Mouse (Mus musculus) gonadal fat pad, adult 2 months (tissue): ENCODE results near the gene Gm9844. TPM values are rescaled to one million over a fixed set of nuclear protein-coding genes. Genes with fewer than 3 reads are reported as not detected.
"Not testable (repeated sequence)": the region's sequence is repeated elsewhere in the genome, so short reads cannot be mapped to it uniquely, and the experiment has no call there.

Experiments used
- DNase-seq: peaks from one replicate; pipeline ENCODE4 v3.0.0-alpha.2; 2012; ENCODE audit warnings: low read depth
- polyA plus RNA-seq: library from polyadenylated mRNA; depleted of rRNA; stranded (reverse); fragments of >200 nt; gene quantifications from 2 replicates; pipeline ENCODE4 v1.2.3, GENCODE M21; 2012

Gm9844 gene
- polyA plus RNA-seq, 1 experiment, result 2.1 TPM

DNA sequence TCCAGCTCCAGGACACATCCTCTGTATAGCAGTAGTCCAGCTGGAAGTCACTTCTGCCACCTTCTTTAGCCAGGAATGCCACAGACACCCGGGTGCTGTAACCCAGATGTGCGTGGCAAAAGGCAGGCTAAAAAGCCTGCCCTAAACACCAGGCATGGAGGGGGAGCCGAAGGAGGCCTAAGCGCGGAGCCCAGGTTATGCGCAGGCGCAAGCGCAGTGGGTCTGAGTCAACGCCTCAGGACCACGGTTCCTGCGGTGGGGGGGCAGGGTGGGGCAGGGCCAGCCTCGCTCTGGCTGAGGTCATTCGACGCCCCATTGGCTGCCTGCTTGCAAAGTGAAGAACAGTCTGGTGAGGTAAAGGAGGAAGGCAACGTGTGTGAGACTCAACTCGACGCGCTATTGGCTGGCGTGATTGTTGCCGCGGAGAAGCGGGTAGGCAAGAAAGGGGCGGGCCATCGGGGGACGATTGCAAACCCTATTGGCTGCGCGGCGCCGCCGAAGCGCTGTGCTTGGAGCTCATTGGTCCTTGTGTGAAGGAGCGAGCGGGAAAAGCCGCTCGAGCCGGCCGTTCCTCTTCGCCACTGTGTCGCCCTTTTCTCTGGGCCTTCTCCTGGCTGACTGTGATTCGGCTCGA, 7.6 kb downstream of the Gm9844 start, which contains the start of the genes Lypd4 and Dmrtc2:
Gene Lypd4, minus strand, starts transcription at position 410 of the 634 bp plus-strand sequence.
Gene Dmrtc2, plus strand, starts transcription at position 526 of the 634 bp plus-strand sequence.
- DNase-seq, result no peak

DNA sequence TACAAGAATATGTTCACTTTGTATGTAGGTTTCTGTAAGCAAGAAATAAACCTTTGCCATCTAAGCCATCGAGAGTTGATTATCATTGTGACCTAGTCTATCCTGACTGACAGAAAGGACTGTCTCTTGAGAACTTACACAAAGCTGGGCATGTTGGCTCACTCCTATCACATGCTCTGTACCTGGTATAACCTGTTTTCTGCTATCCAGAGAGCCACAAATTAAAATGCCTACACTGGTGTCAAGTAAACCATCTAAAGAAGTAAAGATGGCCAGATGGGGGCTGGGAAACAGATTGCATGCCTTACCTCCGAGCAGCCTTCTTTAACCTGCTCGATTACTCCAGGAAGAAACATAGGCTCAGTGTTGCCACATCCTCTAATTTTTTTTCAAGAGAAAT, 15.6 kb downstream of the Gm9844 start:
- peak; percentile 49 for DNase-seq

- DNase-seq, result no peak
Measured at GRCm38 (mm10) chr7:24879620-24880019, 17.6 kb downstream of the Gm9844 start.

DNA sequence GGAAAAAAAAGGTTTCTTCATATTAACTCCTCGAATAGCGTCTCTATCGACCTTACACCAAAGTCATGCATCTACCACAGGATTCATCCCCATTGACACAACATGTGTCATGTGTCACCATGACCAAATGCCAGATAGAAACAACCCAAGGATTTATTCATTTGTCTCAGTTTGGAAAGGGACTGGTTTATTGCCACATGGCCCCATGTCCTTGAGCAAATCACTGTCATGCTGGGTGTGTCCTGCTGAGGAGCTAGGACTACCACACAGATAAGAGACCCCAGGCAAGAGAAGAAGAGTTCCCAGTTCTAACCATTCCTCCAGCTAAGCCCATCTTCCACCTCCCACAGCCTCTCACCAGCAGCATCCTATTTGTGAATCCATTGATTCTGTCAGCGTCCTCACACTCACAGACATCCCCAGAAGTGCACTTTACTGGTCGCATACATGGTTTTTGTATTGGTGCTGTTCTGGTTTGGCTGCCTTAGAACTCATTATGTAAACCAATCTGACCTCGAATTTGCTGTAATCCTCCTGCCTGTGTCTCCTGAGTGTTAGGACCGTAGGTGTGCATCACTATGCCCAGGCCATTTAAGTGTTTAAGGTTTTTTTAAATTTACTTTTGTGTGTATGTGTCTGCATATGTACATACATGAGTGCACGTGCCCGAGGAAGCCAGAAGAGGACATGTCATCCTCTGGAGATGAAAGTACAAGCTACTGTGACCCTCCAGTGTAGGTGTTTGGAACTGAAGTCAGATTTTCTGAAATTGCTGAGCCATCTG, 20.6 kb downstream of the Gm9844 start:
- DNase-seq, result no peak

- peak; percentile 98 for DNase-seq
Measured at GRCm38 (mm10) chr7:24883896-24884692, 22.1 kb downstream of the Gm9844 start, which contains the start of gene Rps19. Rps19 (plus strand) TSS chr7:24884371.

GRCm38 (mm10) chr7:24884693-24885291, 22.8 kb downstream of the Gm9844 start:
- DNase-seq, result no peak

DNA sequence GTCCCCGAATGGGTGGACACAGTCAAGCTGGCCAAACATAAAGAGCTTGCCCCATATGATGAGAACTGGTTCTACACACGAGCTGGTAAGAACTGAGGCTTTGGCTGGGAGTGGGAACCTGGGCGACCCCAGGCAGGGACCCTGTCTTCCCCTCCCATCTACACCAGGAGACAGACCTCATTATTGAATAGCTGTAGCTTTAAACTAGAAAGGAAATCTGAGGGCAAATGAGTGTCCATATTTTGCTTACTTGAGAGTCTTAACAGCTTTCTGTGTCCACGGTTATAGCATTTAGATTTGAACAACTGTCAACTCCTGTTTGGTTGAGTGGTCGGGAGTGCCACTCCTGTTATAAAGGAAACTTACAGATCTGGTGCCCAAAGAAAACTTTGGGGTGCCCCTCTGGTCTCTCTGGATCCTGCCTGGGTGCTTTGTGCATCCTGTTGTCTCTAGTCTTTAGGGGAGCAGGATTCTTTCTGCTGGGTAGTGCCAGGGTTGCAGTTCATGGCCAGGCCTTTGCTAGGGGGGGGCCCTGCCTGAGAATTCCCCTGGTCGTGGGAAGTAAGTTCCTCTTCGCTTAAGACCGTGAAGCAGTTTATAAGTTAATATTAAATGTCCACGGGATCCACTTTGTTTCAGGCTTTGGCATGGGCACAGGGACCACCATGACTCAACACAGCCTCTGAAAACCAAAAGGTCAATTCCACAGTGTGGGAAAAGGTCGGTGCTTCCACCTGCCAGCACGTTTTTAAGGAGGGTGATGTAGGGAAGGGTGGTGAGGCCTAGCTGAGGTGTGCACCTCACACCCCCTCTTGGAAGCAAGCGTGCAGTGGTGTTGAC, 23.7 kb downstream of the Gm9844 start:
- DNase-seq, result no peak

GRCm38 (mm10) chr7:24886308-24886633, 24.3 kb downstream of the Gm9844 start:
- no peak for DNase-seq

- no peak for DNase-seq
Measured at GRCm38 (mm10) chr7:24887096-24887495, 25.1 kb downstream of the Gm9844 start.

- no peak for DNase-seq
Measured at GRCm38 (mm10) chr7:24889431-24890220, 27.6 kb downstream of the Gm9844 start.

GRCm38 (mm10) chr7:24890281-24891216, 28.5 kb downstream of the Gm9844 start:
- no peak for DNase-seq

DNA sequence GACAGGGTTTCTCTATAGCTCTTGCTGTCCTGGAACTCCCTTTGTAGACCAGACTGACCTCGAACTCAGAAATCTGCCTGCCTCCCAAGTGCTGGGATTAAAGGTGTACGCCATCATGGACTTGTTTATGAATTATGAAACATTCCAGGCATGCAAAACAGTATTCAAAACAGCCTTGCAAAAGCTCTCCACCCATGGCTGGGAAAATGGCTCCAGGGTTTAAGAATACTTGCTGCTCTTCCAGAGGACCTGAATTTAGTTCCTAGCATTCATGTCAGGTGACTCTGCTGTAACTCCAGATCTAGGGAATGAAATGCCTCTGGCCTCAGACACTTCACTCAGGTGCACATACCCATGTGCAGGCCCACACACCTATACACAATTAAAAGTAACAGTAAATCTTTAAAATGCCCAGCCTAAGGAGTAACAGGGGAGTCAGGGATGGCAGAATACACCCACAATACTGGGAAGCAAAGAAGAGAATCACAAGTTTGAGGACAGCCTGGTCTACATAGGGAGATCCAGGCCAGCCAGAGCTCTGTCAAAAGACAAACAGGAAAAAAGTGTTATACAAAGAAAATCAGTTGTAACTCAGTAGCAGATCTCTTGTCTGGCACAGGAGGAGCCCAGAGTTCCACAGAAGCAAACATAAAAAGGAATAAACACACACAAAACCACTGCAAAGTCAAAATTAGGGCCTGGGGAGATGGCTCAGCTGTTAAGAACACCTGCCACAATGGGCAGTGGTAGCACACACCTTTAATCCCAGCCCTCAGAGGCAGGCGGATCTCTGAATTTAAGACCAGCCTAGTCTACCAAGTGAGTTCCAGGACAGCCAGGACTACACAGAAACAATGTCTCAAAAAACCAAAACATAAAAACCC, 29.5 kb downstream of the Gm9844 start:
- no peak for DNase-seq

- DNase-seq, result no peak
Measured at GRCm38 (mm10) chr7:24892125-24892583, 30.1 kb downstream of the Gm9844 start.

DNA sequence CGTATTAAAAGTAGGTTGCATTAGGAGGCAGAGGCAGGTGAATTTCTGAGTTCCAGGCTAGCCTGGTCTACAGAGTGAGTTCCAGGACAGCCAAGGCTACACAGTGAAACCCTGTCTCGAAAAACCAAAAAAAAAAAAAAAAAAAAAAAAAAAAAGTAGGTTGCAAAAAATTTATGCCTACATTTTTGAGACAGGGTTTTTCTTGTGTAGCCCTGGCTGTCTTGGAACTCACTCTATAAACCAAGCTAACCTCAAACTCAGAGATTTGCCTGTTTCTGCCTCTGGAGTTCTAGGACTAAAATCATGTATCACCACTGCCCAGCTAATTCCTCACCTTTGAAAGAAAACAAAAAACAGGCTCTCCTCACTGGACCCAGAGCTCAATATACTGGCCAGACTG, 33.7 kb downstream of the Gm9844 start:
- not testable (repeated sequence) for DNase-seq

DNA sequence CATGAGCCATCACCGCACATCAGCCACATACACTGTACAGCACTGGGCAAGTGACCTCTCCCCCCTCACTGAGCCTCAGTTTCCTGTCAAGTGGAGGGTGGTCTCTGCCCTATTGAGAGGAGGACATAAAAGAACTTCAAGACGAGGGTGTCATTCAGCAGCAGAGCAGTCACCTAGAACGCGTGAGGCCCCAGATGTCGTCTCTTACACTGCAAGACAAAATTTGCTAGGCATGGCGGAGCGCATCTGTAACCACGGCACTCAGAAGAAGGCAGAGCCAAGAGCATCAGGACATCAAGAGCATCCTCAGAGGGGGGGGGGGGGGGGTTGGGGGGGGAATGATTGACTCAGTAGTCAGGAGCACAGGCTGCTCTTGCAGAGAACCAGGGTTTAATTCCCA, 34.3 kb downstream of the Gm9844 start:
- DNase-seq, result no peak

DNA sequence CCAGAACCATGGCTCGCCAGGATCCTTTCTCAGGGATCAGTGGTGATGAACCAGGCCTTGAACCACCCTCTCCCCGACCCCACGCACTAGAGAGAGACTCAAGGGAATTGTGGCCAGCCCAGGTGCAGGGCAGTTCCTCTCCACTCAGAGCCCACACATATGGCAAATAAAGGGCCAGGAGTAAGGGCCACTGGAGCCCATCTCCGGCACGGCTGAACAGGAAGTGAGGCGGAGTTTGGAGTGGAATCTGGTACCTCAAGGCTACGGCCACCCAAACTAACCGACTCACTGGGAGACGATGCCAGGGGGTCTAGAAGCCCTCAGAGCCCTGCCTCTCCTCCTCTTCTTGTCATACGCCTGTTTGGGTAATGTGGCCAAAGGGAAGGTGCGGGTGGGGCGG, 35.2 kb downstream of the Gm9844 start, which contains the start of gene Cd79a:
Gene Cd79a, plus strand, starts transcription at position 158 of the 400 bp plus-strand sequence.
- DNase-seq, result no peak

- DNase-seq, result no peak
Measured at GRCm38 (mm10) chr7:24897959-24898358, 35.9 kb downstream of the Gm9844 start.

DNA sequence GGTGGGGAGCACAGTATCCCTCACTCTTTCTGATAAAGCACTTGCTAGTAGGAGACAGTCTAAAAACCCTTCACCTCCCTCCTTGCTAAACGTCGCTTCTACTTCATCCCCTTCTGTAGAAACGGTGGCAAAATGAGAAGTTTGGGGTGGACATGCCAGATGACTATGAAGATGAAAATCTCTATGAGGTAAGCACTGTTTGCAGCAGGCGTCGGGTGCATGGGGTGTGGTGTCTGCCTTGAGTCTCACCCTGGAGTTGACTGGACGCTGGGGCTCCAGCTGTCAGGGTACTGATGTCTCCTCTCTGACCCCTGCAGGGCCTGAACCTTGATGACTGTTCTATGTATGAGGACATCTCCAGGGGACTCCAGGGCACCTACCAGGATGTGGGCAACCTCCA, 39.1 kb downstream of the Gm9844 start:
- no peak for DNase-seq
